Mouse (Mus musculus) E14TG2a.4 (cell line): ENCODE data around the gene Mbnl3.

ENCODE experiments used
- CTCF ChIP-seq: conservative IDR thresholded peaks from 2 replicates; pipeline ENCODE4 v1.5.1; 2014; ENCODE audit warnings: low read length
- NANOG ChIP-seq: IDR thresholded peaks from 2 replicates; pipeline ENCODE4 v1.6.1; 2014; ENCODE audit warnings: borderline replicate concordance, low read length, mixed read lengths
- POU5F1 ChIP-seq: IDR thresholded peaks from 2 replicates; pipeline ENCODE4 v1.6.1; 2014; ENCODE audit warnings: low read length, borderline replicate concordance

DNA sequence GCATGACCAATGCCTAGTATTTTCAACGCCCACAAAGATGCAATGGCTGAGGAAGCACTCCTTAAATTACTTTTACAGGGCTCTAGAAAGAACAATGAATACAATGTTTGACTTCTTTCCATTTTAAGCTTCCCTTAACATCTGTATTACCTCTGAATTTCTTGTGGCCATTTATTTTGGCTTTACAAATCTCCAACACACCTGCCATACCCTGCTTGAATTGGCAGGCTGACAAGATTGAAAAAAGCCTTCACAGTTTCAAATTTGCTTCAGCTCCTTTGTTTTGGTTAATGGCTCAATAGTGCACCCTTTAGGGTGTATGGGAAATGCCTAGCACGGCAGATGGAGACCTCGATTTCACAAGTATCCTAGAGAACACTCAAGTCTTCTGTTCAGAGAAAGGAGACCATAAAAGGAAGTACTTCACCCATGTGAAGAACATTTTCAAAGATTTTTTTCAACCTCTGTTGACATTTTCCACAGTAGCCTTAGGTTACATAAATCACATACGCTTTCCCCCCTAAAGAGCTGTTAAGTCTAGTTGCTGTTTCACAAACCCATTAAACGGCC is 36.8 kb downstream of the Mbnl3 start:
- TF ChIP-seq CTCF (no peak), POU5F1 (no peak), NANOG (no peak)
